Mouse (Mus musculus) embryonic facial prominence, embryonic 12.5 days (tissue): Measurements from ENCODE around the gene Tas2r138. TPM values are rescaled to one million over a fixed set of nuclear protein-coding genes. Genes with fewer than 3 reads are reported as not detected.
"Not testable (repeated sequence)": the region's sequence is repeated elsewhere in the genome, so short reads cannot be mapped to it uniquely, and the experiment has no call there.

Source experiments
- ATAC-seq: fragments of 200-750 bp; cut with Nextera tagmentation; 2 replicates; pipeline ENCODE4 v1.8.0; 2017; ENCODE audit not compliant: insufficient number of reproducible peaks, insufficient read depth, low FRiP score, low TSS enrichment
- H3K27ac ChIP-seq: fragments of 300-500 bp; sonication (generic); 2 replicates; pipeline ENCODE4 v1.5.1; 2016; ENCODE audit warnings: mild to moderate bottlenecking
- H3K27me3 ChIP-seq: fragments of 300-500 bp; sonication (generic); 2 replicates; pipeline ENCODE4 v1.6.1; 2016; ENCODE audit warnings: mild to moderate bottlenecking, moderate library complexity
- H3K36me3 ChIP-seq: fragments of 300-500 bp; sonication (generic); 2 replicates; pipeline ENCODE4 v1.6.1; 2016; ENCODE audit warnings: mild to moderate bottlenecking
- H3K4me1 ChIP-seq: fragments of 300-500 bp; sonication (generic); 2 replicates; pipeline ENCODE4 v1.6.1; 2016
- H3K4me2 ChIP-seq: fragments of 300-500 bp; sonication (generic); replicated peaks from 2 replicates; pipeline ENCODE4 v1.6.1; 2016; ENCODE audit warnings: mild to moderate bottlenecking, moderate library complexity
- H3K4me3 ChIP-seq: fragments of 300-500 bp; sonication (generic); 2 replicates; pipeline ENCODE4 v1.5.1; 2016; ENCODE audit warnings: mild to moderate bottlenecking
- H3K9ac ChIP-seq: fragments of 300-500 bp; sonication (generic); 2 replicates; pipeline ENCODE4 v1.6.1; 2016; ENCODE audit warnings: mild to moderate bottlenecking, moderate library complexity
- H3K9me3 ChIP-seq: fragments of 300-500 bp; sonication (generic); 2 replicates; pipeline ENCODE4 v1.6.1; 2016; ENCODE audit warnings: mild to moderate bottlenecking, moderate library complexity
- WGBS: fragments of 180-500 bp; shearing (Covaris S2); methylation state at CpG from one replicate; pipeline ENCODE4 v1.1.7; 2016; 5-methylcytosine and 5-hydroxymethylcytosine counted together
- polyA plus RNA-seq: library from polyadenylated mRNA; unstranded; fragments of >200 nt; fragmentation: Nextera tagmentation; extraction: Ambion mirVana; gene quantifications from 2 replicates; pipeline ENCODE4 v1.2.1, GENCODE M21; 2016

Gene Tas2r138
- polyA plus RNA-seq, 1 experiment from 2014 or later, result not detected

- no peak overlapping the region for H3K4me3 ChIP-seq
- H3K27ac ChIP-seq, result no peak overlapping the region
- H3K4me2 ChIP-seq, result no peak overlapping the region
- H3K9me3 ChIP-seq, result no peaks in the 10 kb centered on the region
- ATAC-seq, result no peak
- no peaks in the 10 kb centered on the region for H3K27me3 ChIP-seq
- H3K9ac ChIP-seq, result no peak overlapping the region
- no peaks in the 10 kb centered on the region for H3K36me3 ChIP-seq
- no peaks in the 10 kb centered on the region for H3K4me1 ChIP-seq
Observed at GRCm38 (mm10) chr6:40607431-40607830, 5.7 kb downstream of the Tas2r138 start.

- H3K4me3 ChIP-seq, H3K9me3 ChIP-seq, H3K27me3 ChIP-seq, H3K27ac ChIP-seq, H3K4me2 ChIP-seq, H3K9ac ChIP-seq, H3K4me1 ChIP-seq, ATAC-seq, H3K36me3 ChIP-seq: not testable (repeated sequence)
- WGBS, result 31% methylated on average over 4 of the region's 4 CpGs
Observed at GRCm38 (mm10) chr6:40598546-40598945, 14.6 kb downstream of the Tas2r138 start.

GRCm38 (mm10) chr6:40594804-40595550 lies 18.1 kb downstream of the Tas2r138 start:
- Histone ChIP-seq H3K9ac (no peak overlapping the region), H3K27ac (no peak overlapping the region)
- 62% methylated on average over 3 of the region's 3 CpGs for WGBS

GRCm38 (mm10) chr6:40588346-40588745 lies 24.8 kb downstream of the Tas2r138 start:
- 97% methylated on average over 2 of the region's 2 CpGs for WGBS
- Histone ChIP-seq H3K9ac (no peak overlapping the region), H3K27ac (no peak overlapping the region), H3K27me3 (no peaks in the 10 kb centered on the region), H3K4me3 (no peak overlapping the region), H3K9me3 (no peaks in the 10 kb centered on the region), H3K4me1 (no peaks in the 10 kb centered on the region), H3K4me2 (no peak overlapping the region), H3K36me3 (no peaks in the 10 kb centered on the region)
- ATAC-seq, result no peak

More at GRCm38 (mm10) chr6:40594804-40595550, 18.1 kb downstream of the Tas2r138 start:
- H3K36me3 ChIP-seq, result no peaks in the 10 kb centered on the region
- H3K4me2 ChIP-seq, result no peak overlapping the region
- H3K27me3 ChIP-seq, result no peaks in the 10 kb centered on the region
- no peaks in the 10 kb centered on the region for H3K9me3 ChIP-seq
- no peaks in the 10 kb centered on the region for H3K4me1 ChIP-seq
- H3K4me3 ChIP-seq, result no peak overlapping the region
- no peak for ATAC-seq

DNA sequence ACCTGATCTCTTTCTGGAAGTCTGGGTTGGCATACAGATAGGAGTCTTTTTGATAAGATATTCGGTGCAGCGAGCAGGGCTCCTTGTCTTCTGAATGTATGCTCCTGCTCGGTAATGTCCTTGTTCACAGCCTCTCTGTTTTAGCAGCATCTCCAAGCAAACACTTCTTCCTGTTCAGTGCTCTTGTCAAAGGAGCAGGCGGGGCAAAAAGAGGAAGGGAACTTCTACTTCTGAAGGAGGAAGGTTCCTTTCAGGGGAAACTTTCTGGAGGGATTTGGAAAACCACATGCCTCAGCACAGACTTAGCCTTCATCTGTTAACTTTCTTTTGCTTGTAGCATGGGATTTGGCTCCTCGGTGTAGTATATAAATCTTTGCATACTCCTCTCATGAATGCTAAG lies 27.5 kb downstream of the Tas2r138 start, which contains the start of gene Clec5a:
Gene Clec5a, minus strand, starts transcription at position 177 of the 400 bp plus-strand sequence.
- Histone ChIP-seq H3K4me1 (no peaks in the 10 kb centered on the region), H3K4me2 (no peak within 1 kb of the TSS), H3K9ac (no peak within 1 kb of the TSS), H3K36me3 (no peaks in the 10 kb centered on the region), H3K27ac (no peak within 1 kb of the TSS), H3K9me3 (no peaks in the 10 kb centered on the region), H3K27me3 (no peaks in the 10 kb centered on the region), H3K4me3 (no peak within 1 kb of the TSS)
- no peak for ATAC-seq
- 79% methylated on average over 5 of the region's 5 CpGs for WGBS

GRCm38 (mm10) chr6:40584336-40584735 lies 28.8 kb downstream of the Tas2r138 start:
- WGBS, result 87% methylated on average over 6 of the region's 6 CpGs
- Histone ChIP-seq H3K9ac (no peak overlapping the region), H3K4me2 (no peak overlapping the region), H3K4me3 (no peak overlapping the region), H3K27ac (no peak overlapping the region), H3K27me3 (no peaks in the 10 kb centered on the region), H3K9me3 (no peaks in the 10 kb centered on the region), H3K4me1 (no peaks in the 10 kb centered on the region), H3K36me3 (no peaks in the 10 kb centered on the region)
- no peak for ATAC-seq

- Histone ChIP-seq H3K36me3 (no peaks in the 10 kb centered on the region), H3K9me3 (no peaks in the 10 kb centered on the region), H3K4me2 (no peak overlapping the region), H3K27ac (no peak overlapping the region), H3K4me3 (no peak overlapping the region), H3K4me1 (no peaks in the 10 kb centered on the region), H3K9ac (no peak overlapping the region), H3K27me3 (no peaks in the 10 kb centered on the region)
- ATAC-seq, result no peak
- 76% methylated on average over 1 of the region's 1 CpGs for WGBS
Observed at GRCm38 (mm10) chr6:40576305-40576704, 36.8 kb downstream of the Tas2r138 start.

GRCm38 (mm10) chr6:40573618-40574017 lies 39.5 kb downstream of the Tas2r138 start:
- no peak for ATAC-seq
- H3K9ac ChIP-seq, result no peak overlapping the region
- no peaks in the 10 kb centered on the region for H3K4me1 ChIP-seq
- H3K4me3 ChIP-seq, result no peak overlapping the region
- no peaks in the 10 kb centered on the region for H3K9me3 ChIP-seq
- no peaks in the 10 kb centered on the region for H3K27me3 ChIP-seq
- H3K4me2 ChIP-seq, result no peak overlapping the region
- H3K27ac ChIP-seq, result no peak overlapping the region
- WGBS, result 79% methylated on average over 3 of the region's 3 CpGs
- no peaks in the 10 kb centered on the region for H3K36me3 ChIP-seq

DNA sequence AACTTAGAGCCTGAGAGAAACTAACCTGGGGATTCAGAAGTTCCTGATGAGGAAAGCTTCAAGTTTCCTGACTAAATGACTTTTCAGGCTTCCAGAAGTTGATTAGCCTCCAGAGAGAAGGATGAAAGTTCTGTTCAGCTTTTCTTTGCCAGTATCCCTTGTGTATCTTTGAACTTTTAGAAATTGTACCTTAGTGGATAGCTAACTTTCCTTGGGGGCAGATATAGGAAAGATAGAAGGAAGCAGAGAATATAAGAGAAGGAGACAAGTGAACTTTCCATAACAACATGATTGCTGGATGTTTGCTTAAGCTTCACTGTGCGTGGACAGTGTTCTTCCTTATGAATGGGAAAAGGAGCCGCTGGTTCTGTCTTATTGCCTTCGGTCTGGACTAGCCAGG lies 43.9 kb downstream of the Tas2r138 start, which contains the start of gene Olfr460:
Gene Olfr460, plus strand, starts transcription at position 301 of the 400 bp plus-strand sequence.
- H3K4me3 ChIP-seq, result no peak within 1 kb of the TSS
- H3K9me3 ChIP-seq, result no peaks in the 10 kb centered on the region
- no peak for ATAC-seq

More for the DNA sequence above, 43.9 kb downstream of the Tas2r138 start, which contains the start of gene Olfr460:
- no peak within 1 kb of the TSS for H3K4me2 ChIP-seq
- H3K27me3 ChIP-seq, result no peaks in the 10 kb centered on the region
- no peak within 1 kb of the TSS for H3K9ac ChIP-seq
- no peaks in the 10 kb centered on the region for H3K4me1 ChIP-seq
- H3K27ac ChIP-seq, result no peak within 1 kb of the TSS
- H3K36me3 ChIP-seq, result no peaks in the 10 kb centered on the region
- WGBS, result 87% methylated on average over 3 of the region's 3 CpGs

Other genes starting within 250 kb of the Tas2r138 start
- 12.1 and 15.2 TPM in 2 replicates for gene E330009J07Rik, start 177.2 kb downstream of the Tas2r138 start, polyA plus RNA-seq
- not detected in 2 replicates for gene Wee2, start 174.2 kb downstream of the Tas2r138 start, polyA plus RNA-seq
- gene Ssbp1, start 142.0 kb downstream of the Tas2r138 start, polyA plus RNA-seq, result 181 and 188 TPM in 2 replicates
- not detected in 2 replicates for gene Tas2r137, start 122.1 kb downstream of the Tas2r138 start, polyA plus RNA-seq
- gene Tas2r108, start 119.8 kb downstream of the Tas2r138 start, polyA plus RNA-seq, result 0.17 and 0.23 TPM in 2 replicates
- gene Prss37, start 93.8 kb downstream of the Tas2r138 start, polyA plus RNA-seq, result not detected in 2 replicates
- 0.10 TPM in 1 of 2 replicates, not detected in the other for gene Olfr461, start 58.3 kb downstream of the Tas2r138 start, polyA plus RNA-seq
- not detected in 2 replicates for gene Olfr460, start 43.8 kb downstream of the Tas2r138 start, polyA plus RNA-seq
- gene Clec5a, start 27.5 kb downstream of the Tas2r138 start, polyA plus RNA-seq, result 0.45 and 0.93 TPM in 2 replicates
- gene Mgam, start 15.5 kb upstream of the Tas2r138 start, polyA plus RNA-seq, result 0.06 TPM in 1 of 2 replicates, not detected in the other